Mouse (Mus musculus) T-cell, adult 66 days (primary cell): Measurements from ENCODE around the gene Gnpat. TPM values are rescaled to one million over a fixed set of nuclear protein-coding genes. Genes with fewer than 3 reads are reported as not detected.

Source experiments
- total RNA-seq, 2 experiments: library from RNA; stranded (reverse); gene quantifications; 3 replicates in 1 of 2; 4 replicates in 1 of 2; pipeline ENCODE4 v1.2.4; 2023

Gene Gnpat
- total RNA-seq, result 10 to 100 TPM; 63.8 to 68.8 TPM

GRCm38 (mm10) chr8:124862321-124863162, at the start of gene Gnpat, which contains the start of gene 2810004N23Rik:
Gnpat (plus strand) TSS chr8:124863033.
2810004N23Rik (minus strand) TSS chr8:124863120.

GRCm38 (mm10) chr8:124897386-124898250, 34.8 kb downstream of the Gnpat start, which contains the start of the genes Exoc8 and Sprtn:
Exoc8 (minus strand) TSS chr8:124897705.
Sprtn (plus strand) TSS chr8:124897886.

Other genes starting within 250 kb of the Gnpat start
- 1 to 10 TPM; 6.0 to 7.7 TPM for gene 2310022B05Rik, start 199.7 kb upstream of the Gnpat start, total RNA-seq
- gene Ttc13, start 141.1 kb upstream of the Gnpat start, total RNA-seq, result 100 to 1,000 TPM; 220 to 276 TPM
- 10 to 100 TPM; 32.8 to 41.5 TPM for gene Arv1, start 140.9 kb upstream of the Gnpat start, total RNA-seq
- gene Fam89a, start 111.2 kb upstream of the Gnpat start, total RNA-seq, result under 1 TPM in 1 of 2 experiments, not detected in 1; 0.70 TPM
- gene Trim67, start 69.9 kb upstream of the Gnpat start, total RNA-seq, result not detected
- gene 2810004N23Rik, start 87 bp downstream of the Gnpat start, total RNA-seq, result 10 to 100 TPM; 28.8 to 30.0 TPM
- 10 to 100 TPM; 14.9 to 17.5 TPM for gene Exoc8, start 34.7 kb downstream of the Gnpat start, total RNA-seq
- gene Sprtn, start 34.9 kb downstream of the Gnpat start, total RNA-seq, result 10 to 100 TPM; 33.2 to 38.3 TPM
- gene Egln1, start 86.3 kb downstream of the Gnpat start, total RNA-seq, result 10 to 100 TPM; 39.2 to 39.5 TPM
- 10 to 100 TPM; 50.0 to 60.1 TPM for gene Tsnax, start 150.0 kb downstream of the Gnpat start, total RNA-seq
- 1 to 10 TPM; 4.6 to 5.1 TPM for gene Disc1, start 191.2 kb downstream of the Gnpat start, total RNA-seq